In genomic region chr3:40403402-40403801, GRCm38 (mm10) we compare ENCODE assay signal across 15 mouse cellular contexts.
"Had no signal": no experiment of that assay in that cellular context is flagged by ENCODE, and none has a peak within 500 bp of the region (broad histone marks: within the 10 kb centered on the region; RNA-seq: fewer than 3 reads in every experiment).

No protein-coding gene starts in this region.

- H3K4me1 ChIP-seq: stomach, embryonic 15.5 days had no signal

- DNase-seq: right cerebral cortex, adult 18-20 months; right cerebral cortex, postnatal 14 days; right cerebral cortex, postnatal 25 days; right cerebral cortex, postnatal 4 days; spleen, adult 18-20 months; thymus, adult 18-20 months; thymus, adult 2 months; thymus, postnatal 14 days; thymus, postnatal 25 days; thymus, postnatal 36 days; thymus, postnatal 4 days had no signal

- H3K4me2 ChIP-seq: neural tube, embryonic 13.5 days; neural tube, embryonic 15.5 days; stomach, embryonic 15.5 days had no signal

- H3K27ac ChIP-seq: neural tube, embryonic 13.5 days; neural tube, embryonic 15.5 days; stomach, embryonic 15.5 days; stomach, postnatal 0 days had no signal

- H3K9ac ChIP-seq: neural tube, embryonic 13.5 days; neural tube, embryonic 15.5 days; stomach, embryonic 15.5 days had no signal

- H3K4me3 ChIP-seq: neural tube, embryonic 13.5 days; neural tube, embryonic 15.5 days; stomach, embryonic 15.5 days had no signal

- H3K36me3 ChIP-seq: neural tube, embryonic 13.5 days; neural tube, embryonic 15.5 days; stomach, embryonic 15.5 days had no signal

- H3K9me3 ChIP-seq: neural tube, embryonic 13.5 days; neural tube, embryonic 15.5 days; stomach, embryonic 15.5 days had no signal

- H3K27me3 ChIP-seq: neural tube, embryonic 13.5 days; neural tube, embryonic 15.5 days; stomach, embryonic 15.5 days had no signal
